Mouse (Mus musculus): Measurements from ENCODE around the gene Supt6.

The Supt6 gene

GRCm38 (mm10) chr11:78182450-78182849 is 63.3 kb downstream of the Supt6 start:
- DNase-seq (ENCODE audit: low spot score), result no peak

DNA sequence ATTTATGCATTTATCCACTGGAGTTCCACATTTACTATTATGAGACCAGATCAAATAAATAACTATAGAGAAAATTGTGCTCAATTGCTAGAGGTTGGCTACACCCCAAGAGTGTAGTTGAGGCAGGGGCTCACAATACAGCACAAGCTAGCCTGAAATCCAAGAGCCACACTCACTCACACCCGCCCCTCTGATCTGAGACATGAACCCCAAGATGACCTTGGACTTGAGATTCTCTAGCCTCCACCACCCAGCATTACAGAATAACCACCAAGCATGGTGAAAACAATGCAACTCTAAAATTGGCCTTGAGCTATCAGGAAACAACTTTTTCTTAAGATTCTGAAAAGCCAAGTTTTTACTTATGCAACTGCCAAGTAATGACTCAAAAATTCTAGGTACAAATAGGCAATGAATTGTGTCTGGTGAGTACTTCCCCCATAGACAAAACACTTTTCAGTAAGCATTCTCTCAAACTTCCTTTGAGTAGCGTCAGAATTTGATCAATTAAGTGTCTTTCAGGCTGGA is 63.9 kb downstream of the Supt6 start:
- DNase-seq (ENCODE audit: low spot score), result no peak

DNA sequence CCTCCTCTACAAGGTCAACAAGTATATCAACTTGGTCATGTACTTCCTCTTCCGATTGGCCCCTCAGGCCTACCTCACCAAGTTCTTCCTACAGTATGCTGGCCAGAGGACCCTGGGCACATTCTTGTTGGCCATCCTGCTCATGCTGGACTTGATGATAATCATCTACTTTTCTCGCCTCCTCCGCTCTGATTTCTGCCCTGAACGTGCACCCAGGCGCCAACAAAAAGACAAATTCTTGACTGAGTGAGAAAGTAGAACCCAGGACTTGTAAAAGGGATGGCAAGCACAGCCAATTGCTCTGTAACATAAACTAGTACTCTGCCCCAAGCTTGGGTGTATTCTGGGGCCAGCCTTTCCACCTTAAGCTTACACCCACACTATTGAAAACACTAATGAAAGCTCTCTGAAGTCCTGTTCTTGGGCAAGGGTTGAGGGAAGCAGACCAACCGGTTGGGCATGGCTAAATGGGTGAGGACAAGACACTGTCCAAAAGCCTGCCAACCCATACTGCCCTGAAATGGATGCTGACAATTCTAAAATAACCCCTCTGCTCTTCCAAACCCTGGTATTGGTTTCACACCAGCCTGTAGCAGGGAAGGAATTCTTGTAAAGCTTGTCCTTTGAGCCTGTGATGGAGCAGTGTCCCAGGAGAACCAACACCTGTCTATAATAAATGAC is 65.6 kb downstream of the Supt6 start:
- no peak for DNase-seq (ENCODE audit: low spot score)

DNA sequence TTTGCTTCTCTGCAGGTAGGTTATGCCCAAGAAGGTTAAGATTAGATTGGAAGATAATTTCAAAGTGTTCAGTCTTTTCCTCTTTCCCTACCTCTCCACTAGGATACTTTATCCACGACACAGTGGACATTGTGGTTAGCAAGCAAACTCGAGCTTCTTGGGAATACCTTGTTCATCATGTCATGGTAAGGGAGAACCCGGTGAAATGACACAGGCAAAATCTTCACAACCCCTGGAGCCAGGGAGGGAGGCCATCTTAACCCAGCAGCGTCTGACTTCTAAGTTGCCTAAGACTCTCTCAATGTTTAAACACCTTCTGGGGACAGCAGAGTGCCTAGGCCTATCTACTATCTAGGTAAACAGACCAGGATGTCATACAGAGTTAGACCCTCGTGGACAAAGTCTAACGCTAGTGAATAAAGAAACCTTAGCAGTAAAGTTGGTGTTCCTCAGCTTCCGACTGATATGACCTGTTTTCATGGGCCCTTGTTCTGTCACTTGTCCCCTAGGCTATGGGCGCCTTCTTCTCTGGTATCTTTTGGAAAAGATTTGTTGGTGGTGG is 66.3 kb downstream of the Supt6 start:
- no peak for DNase-seq (ENCODE audit: low spot score)

GRCm38 (mm10) chr11:78178859-78179437 is 66.8 kb downstream of the Supt6 start:
- peak; percentile 84 for DNase-seq (ENCODE audit: low spot score)

GRCm38 (mm10) chr11:78177903-78178858 is 67.6 kb downstream of the Supt6 start:
- DNase-seq (ENCODE audit: low spot score), result peak; percentile 96

- DNase-seq (ENCODE audit: low spot score), result no peak
Measured at GRCm38 (mm10) chr11:78177437-78177836, 68.3 kb downstream of the Supt6 start.

DNA sequence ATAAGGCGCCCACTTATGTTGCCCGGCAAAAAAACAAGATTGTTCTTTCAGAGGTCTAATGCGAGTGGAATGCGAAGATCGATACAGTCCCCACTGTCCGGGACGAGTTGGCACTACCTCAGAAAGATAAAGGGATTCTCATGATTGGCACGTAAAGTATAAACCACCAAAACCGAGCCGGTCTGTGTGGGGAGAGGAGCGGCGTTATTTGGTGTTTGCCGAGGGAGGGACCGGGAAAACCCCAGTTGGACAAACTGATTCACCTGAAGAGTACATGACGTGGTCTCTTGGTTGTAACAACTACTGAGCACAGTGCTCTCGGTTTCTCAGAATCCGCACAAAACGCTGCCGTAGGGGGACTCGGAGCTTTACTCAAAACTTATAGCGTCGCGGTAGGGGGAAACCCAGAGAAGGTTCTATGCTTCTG is 68.9 kb downstream of the Supt6 start:
- DNase-seq (ENCODE audit: low spot score), result no peak

GRCm38 (mm10) chr11:78176402-78176862 is 69.4 kb downstream of the Supt6 start, which contains the start of the genes Nek8 and Tlcd1:
Gene Nek8 (minus strand): TSS chr11:78176675.
Gene Tlcd1 (plus strand): TSS chr11:78176711.
- DNase-seq (ENCODE audit: low spot score), result peak; percentile 96

DNA sequence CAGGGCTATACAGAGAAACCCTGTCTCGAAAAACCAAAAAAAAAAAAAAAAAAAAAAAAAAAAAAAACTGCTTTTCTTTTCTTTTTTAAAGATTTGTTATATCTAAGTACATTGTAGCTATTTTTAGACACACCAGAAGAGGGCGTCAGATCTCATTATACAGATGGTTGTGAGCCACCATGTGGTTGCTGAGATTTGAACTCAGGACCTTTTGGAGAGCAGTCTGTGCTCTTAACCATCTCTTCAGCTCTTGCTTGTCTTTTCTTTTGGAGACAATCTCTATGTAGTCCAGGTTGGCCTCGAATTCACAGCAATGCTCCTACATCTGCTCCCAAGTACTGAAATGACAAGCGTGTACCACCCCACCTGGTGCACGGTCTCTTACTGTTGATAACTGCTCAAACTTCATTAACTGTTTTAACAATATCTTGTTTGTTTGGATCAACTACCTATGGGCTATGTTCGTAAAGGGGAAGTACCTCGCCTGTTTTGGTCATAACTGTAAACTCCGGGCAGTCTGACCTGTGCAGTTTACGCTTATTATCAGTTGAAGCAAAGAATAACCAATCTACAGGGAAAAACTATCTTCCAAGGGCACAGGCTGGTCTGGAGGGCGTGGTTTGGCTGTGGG is 69.9 kb downstream of the Supt6 start:
- DNase-seq (ENCODE audit: low spot score), result no peak

DNA sequence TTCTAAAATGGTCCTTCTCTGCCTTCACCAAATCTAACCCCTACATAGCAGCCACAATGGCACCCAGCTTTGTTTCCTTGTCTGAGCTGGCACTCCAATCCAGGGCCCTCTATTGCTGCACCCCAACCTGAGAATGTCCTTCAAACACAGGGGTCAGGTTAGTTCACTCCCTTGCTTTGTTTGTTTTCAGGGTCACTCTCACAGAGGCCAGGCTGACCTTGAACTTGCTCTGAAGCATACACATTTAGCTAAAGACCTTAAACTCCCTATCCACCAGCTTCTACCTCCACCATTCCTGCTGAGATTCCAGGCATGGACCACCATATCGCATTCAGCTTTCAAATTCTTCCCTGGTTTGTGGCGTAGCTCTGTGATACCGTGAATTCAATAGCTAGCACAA is 71.3 kb downstream of the Supt6 start:
- DNase-seq (ENCODE audit: low spot score), result no peak

DNA sequence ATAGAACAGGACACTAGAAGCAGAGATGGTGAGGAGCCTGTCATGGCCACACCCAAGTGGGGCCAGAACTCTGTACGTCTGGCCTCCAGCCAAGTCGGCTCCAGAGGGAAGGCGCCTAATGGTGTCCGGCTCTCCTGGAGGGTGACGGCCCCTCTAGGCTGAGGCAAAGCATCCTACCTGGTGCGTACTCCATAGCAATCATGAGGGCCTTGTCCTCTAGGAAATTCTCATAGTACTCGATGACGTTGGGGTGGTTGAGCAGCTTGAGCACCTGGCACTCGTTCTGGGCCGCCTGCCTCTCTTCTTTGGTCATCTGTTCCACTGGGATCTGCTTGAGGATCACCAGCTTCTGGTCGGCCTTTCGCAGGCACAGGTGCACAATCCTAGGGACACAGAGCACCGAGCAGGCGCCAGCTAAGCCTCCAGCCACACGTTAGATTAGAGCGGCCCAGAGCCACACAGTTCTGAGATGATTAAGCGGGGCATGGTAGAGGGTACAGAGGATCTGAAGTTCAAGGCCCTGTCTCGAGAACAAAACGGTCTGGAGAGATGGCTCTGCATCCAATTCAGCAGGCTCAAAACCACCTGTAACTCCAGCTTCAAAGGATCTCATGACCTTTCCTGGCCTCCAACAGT is 72.9 kb downstream of the Supt6 start:
- DNase-seq (ENCODE audit: low spot score), result no peak

DNA sequence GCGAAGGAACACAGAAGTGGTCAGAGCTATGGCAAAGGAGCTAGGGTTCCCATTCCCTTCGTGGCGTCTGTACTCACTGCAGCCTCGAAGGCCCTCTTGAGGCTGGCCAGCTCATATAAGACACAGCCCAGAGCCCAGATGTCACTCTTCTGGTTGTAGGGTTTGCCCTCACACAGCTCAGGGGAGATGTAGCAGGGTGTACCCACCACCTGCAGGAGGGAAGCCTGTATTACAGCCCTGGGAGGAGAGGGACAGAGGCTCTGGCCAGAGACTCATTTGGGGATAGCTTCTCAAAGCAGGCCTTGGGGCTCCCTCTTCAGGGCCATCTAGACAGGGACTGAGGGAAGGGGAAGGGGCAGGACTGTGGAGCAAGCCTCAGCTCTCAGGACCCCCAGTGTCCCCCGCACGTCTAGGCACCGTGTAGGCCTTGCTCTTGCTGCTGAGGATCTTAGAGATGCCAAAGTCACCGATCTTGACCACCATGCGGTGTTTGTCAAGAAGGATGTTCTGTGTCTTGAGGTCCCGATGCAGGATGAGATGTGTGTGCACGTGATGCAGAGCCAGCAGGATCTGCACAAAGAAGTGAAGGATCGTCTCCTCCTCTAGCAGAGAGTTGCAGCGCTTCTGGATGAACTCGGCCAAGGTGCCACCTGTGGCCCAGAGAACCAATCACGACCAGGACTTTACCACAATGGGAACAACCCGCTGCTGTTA is 73.6 kb downstream of the Supt6 start:
- DNase-seq (ENCODE audit: low spot score), result no peak

DNA sequence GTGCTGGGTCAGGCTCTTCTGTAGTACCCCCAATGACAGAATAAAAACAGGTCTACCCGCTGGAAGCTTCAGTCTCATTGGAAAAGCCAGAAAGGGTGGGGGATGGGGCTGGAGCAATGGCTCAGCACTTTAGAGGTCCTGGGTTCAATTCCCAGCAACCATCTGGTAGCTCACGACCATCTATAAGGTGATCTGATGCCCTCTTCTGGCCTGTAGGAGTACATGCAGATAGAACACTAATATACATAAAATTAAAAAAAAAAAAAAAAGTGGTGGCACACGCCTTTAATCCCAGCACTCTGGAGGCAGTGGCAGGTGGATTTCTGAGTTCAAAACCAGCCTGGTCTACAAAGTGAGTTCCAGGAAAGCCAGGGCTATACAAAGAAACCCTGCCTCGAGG is 74.5 kb downstream of the Supt6 start:
- no peak for DNase-seq (ENCODE audit: low spot score)

- DNase-seq (ENCODE audit: low spot score), result no peak
Measured at GRCm38 (mm10) chr11:78170306-78170705, 75.5 kb downstream of the Supt6 start.

DNA sequence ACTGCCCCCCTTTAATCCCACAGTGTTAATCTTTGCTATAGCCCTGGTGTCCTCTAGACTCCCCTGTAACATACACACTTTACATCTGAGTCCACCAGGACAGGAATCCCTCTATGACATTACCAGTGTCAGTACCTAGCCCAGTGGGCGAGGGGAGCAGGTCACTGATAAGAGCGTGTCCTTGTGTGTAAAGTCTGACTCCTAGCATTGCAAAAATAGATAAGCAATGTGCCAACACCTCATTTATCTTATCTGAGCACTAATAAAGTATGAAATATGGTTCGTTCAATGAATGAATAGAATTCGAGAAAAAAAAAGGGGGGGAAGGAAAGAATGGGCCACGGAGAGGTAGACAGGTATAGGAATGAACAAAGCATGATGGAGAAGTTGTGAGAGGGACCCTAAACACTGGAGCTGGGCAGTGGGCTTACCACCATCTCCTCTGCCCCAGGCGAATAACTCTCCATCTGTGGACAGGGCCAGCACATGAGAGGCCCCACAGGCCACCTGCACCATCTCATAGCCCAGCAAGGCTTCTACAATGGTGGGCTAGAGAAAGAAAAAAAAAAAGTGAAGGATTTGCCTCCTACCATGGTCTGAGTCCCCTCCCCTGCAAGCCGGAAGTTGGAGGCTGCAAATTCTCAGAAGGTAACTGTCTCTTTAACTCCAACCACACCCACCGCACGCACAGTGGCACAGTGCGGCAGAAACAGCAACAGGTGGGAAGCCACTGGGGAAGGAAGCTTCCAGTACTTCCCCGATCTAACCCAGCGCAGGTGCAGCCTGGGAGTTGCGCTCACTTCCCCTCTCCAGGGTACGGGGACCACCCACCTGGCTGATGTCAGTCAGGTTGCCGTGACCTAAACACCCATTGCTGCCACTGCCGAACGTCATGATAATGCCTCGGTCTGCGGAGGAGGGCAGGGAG is 77.0 kb downstream of the Supt6 start:
- DNase-seq (ENCODE audit: low spot score), result no peak

GRCm38 (mm10) chr11:78167257-78167959 is 78.4 kb downstream of the Supt6 start:
- DNase-seq (ENCODE audit: low spot score), result no peak

DNA sequence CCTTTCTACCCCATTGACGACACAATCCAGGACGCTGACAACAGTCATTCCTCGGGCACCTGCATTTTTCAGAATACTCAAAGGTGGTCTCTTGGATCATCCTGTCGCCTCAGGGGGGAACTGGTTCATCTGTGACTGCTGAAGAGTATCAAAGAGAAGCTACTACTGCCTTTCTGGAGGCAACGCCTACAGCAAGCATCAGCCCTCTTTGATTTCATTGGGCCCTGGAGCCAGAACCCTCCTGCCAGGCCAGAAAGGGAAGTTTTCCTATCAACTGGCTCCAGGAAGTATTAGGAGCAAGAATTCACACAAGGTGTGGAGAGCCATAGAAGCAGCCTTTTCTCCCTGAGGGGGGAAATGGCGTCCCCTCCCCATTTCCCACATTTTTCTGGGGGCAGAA is 79.1 kb downstream of the Supt6 start:
- no peak for DNase-seq (ENCODE audit: low spot score)

- no peak for DNase-seq (ENCODE audit: low spot score)
Measured at GRCm38 (mm10) chr11:78166161-78166560, 79.6 kb downstream of the Supt6 start.
